Mouse (Mus musculus) midbrain, embryonic 13.5 days (tissue): ENCODE measurements around the gene Prune1. TPM values are rescaled to one million over a fixed set of nuclear protein-coding genes. Genes with fewer than 3 reads are reported as not detected.

Experiments
- ATAC-seq: fragments of 200-750 bp; cut with Nextera tagmentation; 2 replicates; pipeline ENCODE4 v1.8.0; 2017; ENCODE audit warnings: mild to moderate bottlenecking, moderate TSS enrichment, moderate library complexity
- H3K27ac ChIP-seq: fragments of 300-500 bp; sonication (generic); 2 replicates; pipeline ENCODE4 v1.5.1; 2015; ENCODE audit warnings: inconsistent platforms, mild to moderate bottlenecking, moderate library complexity
- H3K27me3 ChIP-seq: fragments of 300-500 bp; sonication (generic); 2 replicates; pipeline ENCODE4 v1.6.1; 2015; ENCODE audit warnings: mild to moderate bottlenecking, inconsistent platforms
- H3K36me3 ChIP-seq: fragments of 300-500 bp; sonication (generic); 2 replicates; pipeline ENCODE4 v1.6.1; 2015; ENCODE audit warnings: mild to moderate bottlenecking, inconsistent platforms
- H3K4me1 ChIP-seq: fragments of 300-500 bp; sonication (generic); replicated peaks from 2 replicates; pipeline ENCODE4 v1.6.1; 2015; ENCODE audit warnings: inconsistent platforms
- H3K4me2 ChIP-seq: fragments of 300-500 bp; sonication (generic); replicated peaks from 2 replicates; pipeline ENCODE4 v1.6.1; 2015; ENCODE audit warnings: moderate library complexity, mild to moderate bottlenecking, inconsistent platforms
- H3K4me3 ChIP-seq: fragments of 300-500 bp; sonication (generic); replicated peaks from 2 replicates; pipeline ENCODE4 v1.5.1; 2015; ENCODE audit warnings: mild to moderate bottlenecking, inconsistent platforms
- H3K9ac ChIP-seq: fragments of 300-500 bp; sonication (generic); replicated peaks from 2 replicates; pipeline ENCODE4 v1.6.1; 2015; ENCODE audit warnings: mild to moderate bottlenecking, inconsistent platforms
- H3K9me3 ChIP-seq: fragments of 300-500 bp; sonication (generic); 2 replicates; pipeline ENCODE4 v1.6.1; 2016; ENCODE audit warnings: mild to moderate bottlenecking, inconsistent platforms
- WGBS: fragments of 180-500 bp; shearing (Covaris S2); methylation state at CpG from one replicate; pipeline ENCODE4 v1.1.7; 2015; 5-methylcytosine and 5-hydroxymethylcytosine counted together
- polyA plus RNA-seq: library from polyadenylated mRNA; unstranded; fragments of >200 nt; fragmentation: Nextera tagmentation; extraction: Ambion mirVana; gene quantifications from 2 replicates; pipeline ENCODE4 v1.2.1, GENCODE M21; 2015

The Prune1 gene
- polyA plus RNA-seq, 1 experiment from 2014 or later = 46.4 TPM

DNA sequence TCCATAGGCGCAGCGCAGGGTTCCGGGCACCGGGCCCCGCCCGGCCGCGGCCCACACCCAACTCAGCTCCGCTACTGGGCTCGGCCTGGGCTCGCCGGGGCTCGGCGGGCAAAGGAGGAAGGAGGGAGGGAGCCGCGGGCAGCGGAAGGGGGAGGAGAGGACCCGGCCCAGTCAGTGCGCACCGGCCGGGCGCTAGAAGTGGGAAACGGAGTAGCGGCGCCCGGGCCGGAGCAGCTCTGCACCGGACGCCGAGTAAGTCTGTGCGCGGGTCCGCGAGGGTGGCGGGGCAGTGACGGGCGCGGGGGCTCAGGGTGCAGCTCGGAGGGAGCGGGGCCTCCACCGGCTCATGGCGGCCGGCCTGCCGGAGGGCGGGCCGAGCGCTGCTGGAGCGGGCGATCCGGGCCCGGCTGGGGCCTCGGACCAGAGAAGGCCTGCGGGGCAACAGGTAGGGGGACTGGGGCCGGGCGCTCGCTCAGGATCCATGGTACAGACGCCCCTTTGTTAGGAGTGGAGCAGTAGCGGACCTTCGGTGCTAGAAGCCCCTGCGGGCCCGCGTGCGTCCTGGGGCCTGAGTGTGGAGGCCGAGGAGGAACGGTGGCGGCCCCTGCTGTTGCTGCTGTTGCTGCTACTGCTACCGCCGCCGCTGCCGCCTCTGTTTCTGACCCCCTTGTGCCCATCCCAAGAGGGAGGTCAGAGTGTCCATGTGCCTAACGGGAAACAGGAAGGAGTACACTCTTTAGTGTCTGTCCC, 33.4 kb upstream of the Prune1 start:
- Histone ChIP-seq H3K4me3 (peak overlapping the region; percentile 85), H3K27ac (peak overlapping the region; percentile 92), H3K4me1 (peaks cover 40% of the 10 kb centered on the region), H3K36me3 (peaks cover 6% of the 10 kb centered on the region), H3K9ac (peak overlapping the region; percentile 97), H3K4me2 (peak overlapping the region; percentile 74), H3K27me3 (no peaks in the 10 kb centered on the region), H3K9me3 (no peaks in the 10 kb centered on the region)
- ATAC-seq = peak; percentile 94
- under 1% methylated on average over 67 of the region's 71 CpGs for WGBS

DNA sequence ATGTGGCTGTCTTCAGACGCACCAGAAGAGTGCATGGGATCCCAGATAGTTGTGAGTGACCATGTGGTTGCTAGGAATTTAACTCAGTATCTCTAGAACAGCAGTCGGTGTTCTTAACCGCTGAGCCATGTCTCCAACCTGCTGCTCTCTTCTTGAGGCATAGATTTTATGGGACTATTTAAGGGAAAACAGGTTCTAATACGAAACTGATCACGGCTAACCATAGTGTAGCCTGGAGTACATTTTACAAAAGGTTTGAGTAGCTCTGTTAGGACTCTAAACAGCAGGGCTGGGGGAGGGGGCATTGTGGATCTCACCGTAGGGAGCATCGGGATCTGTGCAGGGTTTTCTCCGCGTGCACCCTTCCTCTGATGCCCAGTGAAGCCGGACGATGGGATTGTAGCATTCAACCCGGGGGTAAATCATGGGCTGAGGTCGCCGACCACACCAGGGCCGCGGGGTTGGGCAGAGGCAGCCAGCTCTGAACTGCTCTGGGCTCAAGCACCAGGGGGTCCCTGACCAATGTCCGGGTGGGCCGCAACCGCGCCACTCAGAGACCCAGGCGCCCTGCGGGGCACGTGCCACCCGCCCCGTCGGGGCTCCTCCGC, 32.7 kb upstream of the Prune1 start, which contains the start of gene Cers2:
Gene Cers2 (plus strand): TSS at position 306 of the 608 bp plus-strand sequence.
- H3K9me3 ChIP-seq = no peaks in the 10 kb centered on the region
- peak; percentile 44; the same call in 1 of the 2 replicates for ATAC-seq
- WGBS = 3% methylated on average over 22 of the region's 27 CpGs

DNA sequence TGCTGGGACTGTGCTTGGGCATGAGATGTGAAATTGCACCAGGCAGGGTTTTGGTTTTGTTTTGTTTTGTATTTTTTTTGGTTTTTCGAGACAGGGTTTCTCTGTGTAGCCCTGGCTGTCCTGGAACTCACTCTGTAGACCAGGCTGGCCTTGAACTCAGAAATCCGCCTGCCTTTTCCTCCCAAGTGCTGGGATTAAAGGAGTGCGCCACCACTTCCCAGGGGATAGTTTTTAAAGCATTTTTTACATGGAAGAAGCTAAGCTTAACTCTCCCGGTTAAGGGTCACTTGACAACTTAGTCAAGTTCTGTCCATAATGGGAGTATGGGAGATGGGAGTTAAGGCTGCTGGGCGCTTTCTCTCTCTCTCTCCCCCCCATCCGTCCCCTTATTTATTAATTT, 32.2 kb upstream of the Prune1 start:
- ATAC-seq = no peak
- H3K36me3 ChIP-seq = no peaks in the 10 kb centered on the region
- peaks cover 38% of the 10 kb centered on the region for H3K4me1 ChIP-seq
- peak overlapping the region; percentile 85; the same call in 1 of the 2 replicates for H3K4me3 ChIP-seq
- H3K27me3 ChIP-seq = no peaks in the 10 kb centered on the region
- peak overlapping the region; percentile 92; the same call in 1 of the 2 replicates for H3K27ac ChIP-seq
- no peaks in the 10 kb centered on the region for H3K9me3 ChIP-seq
- WGBS = 53% methylated on average over 6 of the region's 6 CpGs
- peak overlapping the region; percentile 74 for H3K4me2 ChIP-seq
- peak overlapping the region; percentile 97 for H3K9ac ChIP-seq

More for the DNA sequence above, 32.7 kb upstream of the Prune1 start, which contains the start of gene Cers2:
- H3K4me1 ChIP-seq = peaks cover 40% of the 10 kb centered on the region
- H3K36me3 ChIP-seq = no peaks in the 10 kb centered on the region
- peak within 1 kb of the TSS; percentile 85 for H3K4me3 ChIP-seq
- H3K27ac ChIP-seq = peak within 1 kb of the TSS; percentile 92
- peak within 1 kb of the TSS; percentile 97 for H3K9ac ChIP-seq
- H3K27me3 ChIP-seq = no peaks in the 10 kb centered on the region
- H3K4me2 ChIP-seq = peak within 1 kb of the TSS; percentile 74

- ATAC-seq = no peak
- no peaks in the 10 kb centered on the region for H3K9me3 ChIP-seq
- H3K27me3 ChIP-seq = no peaks in the 10 kb centered on the region
- peaks cover 32% of the 10 kb centered on the region for H3K4me1 ChIP-seq
- WGBS = 42% methylated on average over 7 of the region's 7 CpGs
- H3K36me3 ChIP-seq = no peaks in the 10 kb centered on the region
- H3K4me3 ChIP-seq = no peak overlapping the region
- no peak overlapping the region for H3K4me2 ChIP-seq
- H3K9ac ChIP-seq = no peak overlapping the region
- H3K27ac ChIP-seq = no peak overlapping the region
Measured at GRCm38 (mm10) chr3:95313476-95313875, 31.6 kb upstream of the Prune1 start.

- Histone ChIP-seq H3K27me3 (no peaks in the 10 kb centered on the region), H3K27ac (no peak overlapping the region), H3K9ac (no peak overlapping the region), H3K9me3 (no peaks in the 10 kb centered on the region), H3K4me2 (no peak overlapping the region), H3K4me1 (peaks cover 26% of the 10 kb centered on the region), H3K36me3 (no peaks in the 10 kb centered on the region), H3K4me3 (no peak overlapping the region)
- WGBS = 86% methylated on average over 6 of the region's 6 CpGs
- no peak for ATAC-seq
Measured at GRCm38 (mm10) chr3:95312623-95313022, 30.7 kb upstream of the Prune1 start.

DNA sequence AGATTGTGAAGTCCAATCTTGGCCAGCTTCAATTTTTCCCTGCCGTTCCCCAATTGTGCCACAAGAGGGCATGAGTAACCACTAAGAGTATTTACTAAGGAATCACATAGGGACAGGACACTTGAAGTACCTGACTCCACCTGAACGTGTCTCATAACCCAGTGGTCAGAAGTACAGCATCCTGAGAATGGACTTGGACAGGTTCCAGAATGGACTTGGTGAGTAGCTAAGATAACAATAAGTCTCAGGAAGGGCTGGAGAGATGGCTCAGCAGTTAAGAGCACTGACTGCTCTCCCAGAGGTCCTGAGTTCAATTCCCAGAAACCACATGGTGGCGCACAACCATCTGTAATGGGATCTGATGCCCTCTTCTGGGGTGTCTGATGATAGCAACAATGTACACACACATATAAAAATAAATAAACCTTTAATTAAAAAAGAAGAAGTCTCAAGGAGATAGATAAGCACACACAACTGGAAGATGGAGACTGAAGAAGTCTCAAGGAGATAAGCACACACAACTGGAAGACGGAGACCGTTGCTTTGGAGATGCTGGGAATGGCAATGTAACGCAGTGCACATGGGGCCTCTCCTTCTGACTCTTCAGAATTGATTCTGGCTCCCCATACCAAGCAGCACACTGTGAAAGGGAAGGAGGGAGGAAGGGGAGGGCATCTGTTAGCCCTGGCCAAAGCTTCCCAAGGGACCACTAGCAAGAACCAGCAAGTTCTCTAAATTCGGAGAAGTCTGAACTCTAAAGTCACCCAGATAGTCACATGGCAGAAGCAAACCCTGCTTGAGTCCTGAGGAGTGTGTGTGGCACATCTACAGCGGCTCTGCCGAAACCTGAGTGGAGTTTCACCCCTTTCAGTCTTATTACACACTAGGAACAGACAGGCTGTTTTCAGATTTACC, 29.3 kb upstream of the Prune1 start:
- H3K9me3 ChIP-seq = no peaks in the 10 kb centered on the region
- no peak overlapping the region for H3K4me2 ChIP-seq
- no peak overlapping the region for H3K9ac ChIP-seq
- H3K36me3 ChIP-seq = no peaks in the 10 kb centered on the region
- ATAC-seq = no peak
- no peak overlapping the region for H3K27ac ChIP-seq
- H3K27me3 ChIP-seq = no peaks in the 10 kb centered on the region
- no peak overlapping the region for H3K4me3 ChIP-seq
- 70% methylated on average over 9 of the region's 9 CpGs for WGBS
- peaks cover 15% of the 10 kb centered on the region for H3K4me1 ChIP-seq

DNA sequence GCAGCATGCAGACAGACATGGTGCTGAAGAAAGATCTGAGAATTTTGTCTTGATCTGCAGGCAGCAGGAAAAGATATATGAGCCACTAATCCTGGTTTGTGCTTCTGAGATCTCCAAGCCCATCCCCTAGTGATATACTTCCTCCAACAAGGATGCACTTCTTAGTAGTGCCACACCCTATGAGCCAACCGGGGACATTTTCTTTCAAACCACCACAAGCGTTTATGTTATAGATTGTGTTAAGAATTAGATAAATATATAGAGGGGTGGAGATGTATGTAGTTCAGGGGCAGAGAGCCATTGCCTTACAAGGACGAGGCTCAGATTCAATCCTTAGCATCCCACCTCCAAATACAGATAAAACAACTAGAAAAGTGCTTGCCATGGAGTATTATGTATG, 28.6 kb upstream of the Prune1 start:
- Histone ChIP-seq H3K4me1 (peaks cover 8% of the 10 kb centered on the region), H3K36me3 (no peaks in the 10 kb centered on the region), H3K9ac (no peak overlapping the region), H3K4me3 (no peak overlapping the region), H3K27me3 (no peaks in the 10 kb centered on the region), H3K9me3 (no peaks in the 10 kb centered on the region), H3K27ac (no peak overlapping the region), H3K4me2 (no peak overlapping the region)
- no peak for ATAC-seq
- WGBS = 68% methylated on average over 3 of the region's 3 CpGs

DNA sequence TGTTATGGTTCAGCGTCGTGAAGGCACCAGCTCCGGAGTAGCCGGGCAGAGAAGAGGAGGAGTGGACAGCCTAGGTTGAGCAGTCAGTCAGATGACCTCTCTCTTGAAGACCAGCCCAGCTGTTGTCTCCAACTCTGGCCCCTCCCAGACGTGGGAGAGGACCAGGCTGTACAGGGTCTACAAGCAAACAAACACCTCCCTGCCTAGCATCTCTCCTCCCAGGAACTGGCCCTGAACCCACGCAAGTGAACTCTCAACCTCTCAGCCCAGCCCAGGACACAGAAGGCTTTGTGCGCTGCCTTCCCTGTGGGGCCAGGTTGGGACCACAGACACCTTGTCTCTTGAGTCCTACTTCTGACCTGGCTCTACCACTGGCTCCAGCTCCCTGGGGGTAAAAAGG, 25.2 kb upstream of the Prune1 start, which contains the start of gene Anxa9:
Gene Anxa9 (minus strand): TSS at position 77 of the 400 bp plus-strand sequence.
- no peak within 1 kb of the TSS for H3K4me3 ChIP-seq
- no peaks in the 10 kb centered on the region for H3K4me1 ChIP-seq
- no peak within 1 kb of the TSS for H3K9ac ChIP-seq
- H3K36me3 ChIP-seq = no peaks in the 10 kb centered on the region
- no peak for ATAC-seq
- no peak within 1 kb of the TSS for H3K4me2 ChIP-seq
- no peaks in the 10 kb centered on the region for H3K27me3 ChIP-seq
- no peak within 1 kb of the TSS for H3K27ac ChIP-seq
- 73% methylated on average over 7 of the region's 7 CpGs for WGBS
- no peaks in the 10 kb centered on the region for H3K9me3 ChIP-seq

DNA sequence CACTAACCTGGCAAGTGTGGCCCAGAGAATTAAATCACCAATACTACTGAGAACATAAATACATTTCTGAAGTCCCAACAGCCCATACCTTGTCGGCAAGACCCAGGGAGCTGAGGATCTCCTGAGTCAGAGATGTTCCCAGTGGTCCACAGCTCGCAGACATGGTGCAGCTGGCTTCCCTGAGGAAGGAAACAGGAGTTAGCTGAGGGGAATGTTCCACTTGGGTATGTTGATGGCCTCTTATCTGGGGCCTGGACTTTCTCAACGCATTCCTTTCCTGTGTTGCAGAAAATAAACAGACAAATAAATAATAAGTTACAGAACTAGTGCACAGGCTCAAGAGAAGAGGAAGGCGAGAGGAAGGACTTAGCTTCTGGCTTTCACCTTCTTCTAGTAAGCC, 24.4 kb upstream of the Prune1 start:
- Histone ChIP-seq H3K9ac (no peak overlapping the region), H3K36me3 (no peaks in the 10 kb centered on the region), H3K27me3 (no peaks in the 10 kb centered on the region), H3K4me3 (no peak overlapping the region), H3K9me3 (no peaks in the 10 kb centered on the region), H3K27ac (no peak overlapping the region), H3K4me1 (no peaks in the 10 kb centered on the region), H3K4me2 (no peak overlapping the region)
- ATAC-seq = no peak
- WGBS = 86% methylated on average over 4 of the region's 4 CpGs

DNA sequence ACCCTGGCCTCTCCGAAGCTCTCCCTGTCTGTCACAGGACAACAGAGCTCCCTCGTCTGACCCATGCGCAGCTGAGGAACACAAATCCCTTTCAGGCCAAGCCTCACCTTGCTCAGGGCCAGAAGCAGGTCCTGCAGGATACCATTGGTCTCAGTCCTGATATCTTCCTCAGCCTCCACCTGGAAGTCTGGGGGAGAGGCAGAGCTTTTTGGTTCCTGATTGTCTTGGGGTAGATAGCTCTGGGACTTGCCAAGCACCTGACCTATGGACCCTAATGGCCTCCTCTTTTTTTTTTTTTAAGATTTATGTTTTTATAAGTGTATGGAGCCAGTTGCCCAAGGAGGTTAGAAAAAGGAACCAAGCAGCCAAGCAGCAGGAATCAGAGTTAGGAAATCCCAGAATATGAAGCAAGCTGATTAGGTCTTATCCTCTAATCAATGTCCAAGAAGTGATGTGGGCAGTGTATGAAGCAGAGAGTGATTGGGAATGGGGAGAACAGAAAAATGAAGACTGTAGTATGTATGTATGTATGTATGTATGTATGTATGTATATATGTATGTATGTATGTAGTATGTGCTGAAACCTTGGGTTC, 19.4 kb upstream of the Prune1 start:
- no peak overlapping the region for H3K9ac ChIP-seq
- no peaks in the 10 kb centered on the region for H3K27me3 ChIP-seq
- no peaks in the 10 kb centered on the region for H3K4me1 ChIP-seq
- no peaks in the 10 kb centered on the region for H3K9me3 ChIP-seq
- WGBS = 86% methylated on average over 3 of the region's 3 CpGs
- no peak for ATAC-seq
- H3K4me3 ChIP-seq = no peak overlapping the region
- H3K4me2 ChIP-seq = no peak overlapping the region
- H3K36me3 ChIP-seq = peaks cover 20% of the 10 kb centered on the region
- H3K27ac ChIP-seq = no peak overlapping the region

DNA sequence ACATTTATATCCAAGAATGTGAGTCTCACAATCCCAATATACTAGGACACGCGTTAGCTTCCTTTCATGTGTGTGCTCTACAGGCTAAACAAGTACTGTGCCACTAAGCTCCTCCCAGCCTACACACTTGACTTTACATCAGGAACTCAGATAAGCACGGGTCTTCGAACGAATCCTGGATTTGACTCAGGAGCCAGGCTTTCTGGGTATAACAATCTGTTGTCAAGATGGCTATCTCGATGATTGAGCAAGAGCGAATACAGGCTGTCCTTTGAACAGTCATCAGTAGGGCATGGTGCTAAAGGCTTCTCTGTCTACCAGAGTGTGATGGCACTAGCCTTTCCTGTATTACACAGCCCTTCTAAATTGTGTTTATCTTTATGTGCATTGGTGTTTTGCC, 16.1 kb upstream of the Prune1 start:
- H3K4me3 ChIP-seq = no peak overlapping the region
- no peaks in the 10 kb centered on the region for H3K27me3 ChIP-seq
- H3K27ac ChIP-seq = no peak overlapping the region
- H3K36me3 ChIP-seq = peaks cover 48% of the 10 kb centered on the region
- no peaks in the 10 kb centered on the region for H3K9me3 ChIP-seq
- WGBS = 97% methylated on average over 7 of the region's 7 CpGs
- H3K4me2 ChIP-seq = no peak overlapping the region
- H3K4me1 ChIP-seq = no peaks in the 10 kb centered on the region
- no peak overlapping the region for H3K9ac ChIP-seq
- no peak for ATAC-seq
